Mouse (Mus musculus): Measurements from ENCODE around the gene Ywhag.

DNA sequence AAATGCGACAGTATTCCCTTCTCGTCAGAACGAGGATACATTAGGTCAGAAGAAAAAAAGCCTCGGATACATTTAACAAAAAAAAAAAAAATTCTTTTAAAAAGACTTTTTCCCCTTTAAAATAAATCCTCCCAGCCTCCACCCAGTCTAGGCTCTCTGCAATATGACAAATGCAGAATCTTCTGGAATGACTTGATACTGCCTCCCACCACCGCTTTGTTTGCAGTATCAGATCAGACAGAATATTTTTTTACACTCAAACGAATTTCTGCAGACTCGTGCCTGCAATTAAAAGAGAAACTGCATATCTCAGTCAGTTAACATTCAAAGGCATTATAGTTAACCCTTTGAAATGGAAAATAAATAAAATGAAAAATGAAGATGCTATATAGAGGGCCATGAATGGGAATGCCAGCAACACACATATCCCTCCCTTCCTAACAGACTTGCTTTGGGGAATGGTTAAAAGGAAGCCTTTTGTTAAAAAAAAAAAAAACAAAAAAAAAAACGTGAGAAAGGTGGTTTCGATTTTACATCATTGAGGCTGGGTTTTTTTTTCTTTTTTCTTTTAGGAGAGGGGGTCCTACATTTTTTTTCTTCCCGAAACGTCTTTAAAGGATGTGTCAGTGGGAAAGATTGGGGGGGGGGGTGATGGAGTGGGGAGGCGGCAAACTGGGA is 1.1 kb downstream of the Ywhag start:
- TF ChIP-seq POLR2A (IDR thresholded peaks at IDR 0.05; ENCODE audit: low read depth, low read length), result no peak
- TF ChIP-seq CTCF (conservative IDR thresholded peaks at IDR 0.05; ENCODE audit: insufficient read depth, insufficient read length, low read depth, low read length), result no peak
